Mouse (Mus musculus): ENCODE measurements around the gene Klhdc1. TPM values are rescaled to one million over a fixed set of nuclear protein-coding genes. Genes with fewer than 3 reads are reported as not detected.

The Klhdc1 gene
- total RNA-seq (2023): 36.6 TPM

DNA sequence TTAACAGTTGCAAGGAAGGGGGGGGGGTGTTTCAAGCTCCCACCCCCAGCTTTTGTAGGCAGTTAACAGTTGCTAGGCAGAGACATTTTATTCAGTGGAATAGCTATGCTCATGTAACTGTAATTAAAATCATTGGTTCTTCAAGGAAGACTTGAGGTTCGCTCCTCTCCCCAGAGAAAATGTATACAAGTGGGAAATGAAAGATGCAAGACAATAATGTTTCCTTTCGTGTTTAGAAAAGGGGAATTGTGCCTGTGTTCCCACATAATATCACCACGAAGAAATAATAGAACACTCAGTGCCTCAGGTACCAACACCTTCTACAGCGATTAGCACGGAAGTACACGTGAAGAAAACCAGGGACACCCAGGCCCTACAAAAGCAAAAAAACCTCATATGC lies at the start of gene Klhdc1:
Klhdc1 (plus strand) TSS at position 301 of the 400 bp plus-strand sequence.

GRCm38 (mm10) chr12:69196444-69197377 lies 44.3 kb upstream of the Klhdc1 start, which contains the start of gene Gm49383:
Gene Gm49383, minus strand, starts transcription at chr12:69197104.

DNA sequence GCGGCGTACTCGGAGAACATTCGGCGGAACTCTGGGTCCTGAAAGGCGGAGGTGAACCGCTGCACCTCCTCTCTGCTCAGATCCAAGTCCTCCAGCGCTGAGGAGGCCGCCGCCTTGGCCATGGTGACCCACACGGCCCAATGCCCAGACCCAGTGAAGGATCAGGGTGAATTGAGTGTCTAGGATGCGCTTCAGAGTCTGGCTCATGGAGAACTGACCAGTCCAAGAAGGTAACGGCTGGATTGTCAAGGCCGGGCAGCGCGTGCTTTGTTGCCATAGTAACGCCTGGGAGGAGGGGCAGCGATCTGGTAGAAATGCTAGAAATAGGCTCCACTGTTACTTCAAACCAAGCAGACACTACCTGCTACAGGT lies 42.8 kb upstream of the Klhdc1 start, which contains the start of gene Dnaaf2:
Dnaaf2 (minus strand) TSS at position 266 of the 372 bp plus-strand sequence.

DNA sequence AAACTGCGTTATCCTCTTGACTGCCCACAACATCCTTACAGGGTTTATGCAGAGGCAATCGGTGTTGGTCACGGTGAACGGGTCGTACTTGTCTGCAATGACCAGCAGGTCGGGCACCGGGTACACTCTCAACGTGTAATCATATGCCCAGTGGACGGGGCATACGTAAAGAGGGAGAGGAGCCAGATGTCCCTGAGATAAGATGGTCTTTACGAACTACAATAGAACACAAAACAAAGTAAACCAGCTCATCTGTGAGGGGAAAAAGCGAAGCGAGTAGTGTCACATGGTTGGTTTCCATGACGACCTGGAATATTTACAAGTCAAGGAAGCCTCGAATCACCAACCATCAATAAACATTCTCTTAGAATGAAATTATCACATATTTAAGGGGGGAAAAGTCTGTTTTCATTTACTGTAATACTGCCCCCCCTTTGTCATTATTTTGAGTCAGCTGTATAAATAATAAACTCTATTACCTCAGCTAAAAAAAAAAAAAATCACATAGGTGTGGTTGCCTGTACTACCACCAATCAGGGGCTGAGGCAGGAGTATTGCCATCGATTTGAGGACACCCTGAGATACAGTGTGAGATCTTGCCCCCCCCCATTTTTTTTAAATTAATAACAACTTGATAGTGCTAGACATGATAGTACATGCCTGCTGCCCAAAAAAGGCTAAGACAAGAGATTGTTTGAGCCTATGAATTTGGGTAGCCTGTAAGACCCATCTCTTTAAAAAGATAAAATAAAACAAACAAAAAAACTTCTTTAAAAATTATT lies 36.7 kb upstream of the Klhdc1 start, which contains the start of gene Gm49384:
Gm49384 (minus strand) TSS at position 216 of the 782 bp plus-strand sequence.

DNA sequence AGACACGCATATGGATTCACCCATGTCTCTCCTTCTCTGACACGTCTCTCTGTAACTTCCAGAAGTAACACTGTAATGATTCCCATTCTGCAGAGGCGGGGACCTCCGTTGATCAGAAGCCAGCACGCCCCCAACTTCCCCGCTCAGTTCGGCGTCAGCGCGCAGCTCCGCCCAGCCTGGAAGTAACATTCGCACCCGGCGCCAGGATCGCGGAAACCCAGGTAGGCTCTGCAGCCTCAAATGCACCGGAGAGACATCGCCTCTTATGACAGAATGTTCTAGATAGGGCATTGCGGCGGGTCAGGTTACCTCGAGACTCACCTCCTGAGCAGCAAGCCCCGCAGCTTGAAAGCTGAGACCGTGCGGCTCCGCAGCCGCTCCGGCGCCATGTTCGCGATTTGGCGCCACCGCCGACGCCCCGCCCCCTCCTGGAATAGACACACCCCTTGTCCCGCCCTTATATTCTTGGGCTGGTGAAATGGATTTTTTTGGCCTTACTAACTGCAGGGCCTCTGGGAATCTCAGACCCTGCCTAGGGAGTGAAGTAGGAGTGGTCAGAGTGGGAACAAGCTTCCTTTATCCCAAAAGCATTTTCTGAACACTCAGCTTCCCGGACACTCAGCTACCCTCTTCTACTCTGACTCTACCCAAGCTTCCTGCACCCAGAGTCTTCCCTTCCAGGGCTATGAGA lies 13.1 kb upstream of the Klhdc1 start, which contains the start of gene Pole2:
Pole2 (minus strand) TSS at position 420 of the 691 bp plus-strand sequence.

GRCm38 (mm10) chr12:69296511-69297410 lies 55.8 kb downstream of the Klhdc1 start, which contains the start of gene Klhdc2:
Gene Klhdc2, plus strand, starts transcription at chr12:69296681.

Other genes with a start within 250 kb of the Klhdc1 start
- gene Rps29, start 82.0 kb upstream of the Klhdc1 start, total RNA-seq (2023): 6,866 TPM
- gene Lrr1, start 72.4 kb upstream of the Klhdc1 start, total RNA-seq (2023): 0.38 TPM
- gene Rpl36al, start 57.1 kb upstream of the Klhdc1 start, total RNA-seq (2023): 497 TPM
- gene Mgat2, start 57.0 kb upstream of the Klhdc1 start, total RNA-seq (2023): 36.3 TPM
- gene Gm49383, start 44.1 kb upstream of the Klhdc1 start, total RNA-seq (2023): 10.1 TPM
- gene Dnaaf2, start 42.7 kb upstream of the Klhdc1 start, total RNA-seq (2023): 3.7 TPM
- gene Gm49384, start 36.9 kb upstream of the Klhdc1 start, total RNA-seq (2023): 6.2 TPM
- gene Pole2, start 13.0 kb upstream of the Klhdc1 start, total RNA-seq (2023): 17.5 TPM
- gene Klhdc2, start 55.5 kb downstream of the Klhdc1 start, total RNA-seq (2023): 90.6 TPM
- gene Nemf, start 116.0 kb downstream of the Klhdc1 start, total RNA-seq (2023): 112 TPM
- 245 TPM for gene Arf6, start 131.0 kb downstream of the Klhdc1 start, total RNA-seq (2023)
- gene Gm9887, start 131.3 kb downstream of the Klhdc1 start, total RNA-seq (2023): 2.4 TPM

Data from CD4-positive naive resting alpha-beta T cell, adult 57 days (primary cell).